Mouse (Mus musculus): Measurements from ENCODE around the gene Slc25a38. TPM values are rescaled to one million over a fixed set of nuclear protein-coding genes. Genes with fewer than 3 reads are reported as not detected.
A peak's percentile ranks its signal among the peaks of the same experiment; 100 is the strongest.

Gene Slc25a38
- polyA plus RNA-seq, 1 experiment from 2014 or later, result 46.6 TPM

- no peaks in the 10 kb centered on the region for H3K36me3 ChIP-seq
- 69% methylated on average over 12 of the region's 12 CpGs for WGBS
- H3K4me1 ChIP-seq, result no peaks in the 10 kb centered on the region
- no peak overlapping the region for H3K4me2 ChIP-seq
- no peak overlapping the region for H3K27ac ChIP-seq (replicated peaks)
- H3K27me3 ChIP-seq (replicated peaks), result no peaks in the 10 kb centered on the region
- no peak for ATAC-seq (ENCODE audit: low FRiP score)
- no peak overlapping the region for H3K4me3 ChIP-seq (replicated peaks)
- no peak overlapping the region for H3K9ac ChIP-seq (replicated peaks)
- no peaks in the 10 kb centered on the region for H3K9me3 ChIP-seq (replicated peaks)
These were observed 41.8 kb downstream of the Slc25a38 start for GRCm38 (mm10) chr9:120151906-120152399.

- no peak overlapping the region for H3K4me2 ChIP-seq
- no peaks in the 10 kb centered on the region for H3K27me3 ChIP-seq (replicated peaks)
- WGBS, result 43% methylated on average over 4 of the region's 4 CpGs
- H3K36me3 ChIP-seq, result no peaks in the 10 kb centered on the region
- ATAC-seq (ENCODE audit: low FRiP score), result no peak
- H3K4me1 ChIP-seq, result 0 out of 2 replicates have a peak, but pooled peaks cover 10% of the 10 kb centered on the region
- H3K4me3 ChIP-seq (replicated peaks), result no peak overlapping the region
- no peak overlapping the region for H3K9ac ChIP-seq (replicated peaks)
- 0 out of 2 replicates have a peak overlapping the region, but pooled peaks have one; percentile 8 for H3K27ac ChIP-seq (replicated peaks)
- no peaks in the 10 kb centered on the region for H3K9me3 ChIP-seq (replicated peaks)
These were observed 47.9 kb downstream of the Slc25a38 start for GRCm38 (mm10) chr9:120158047-120158446.

- H3K4me1 ChIP-seq, result no peaks in the 10 kb centered on the region
- no peaks in the 10 kb centered on the region for H3K27me3 ChIP-seq (replicated peaks)
- no peak overlapping the region for H3K4me2 ChIP-seq
These were observed 53.7 kb downstream of the Slc25a38 start for GRCm38 (mm10) chr9:120163862-120164261.

GRCm38 (mm10) chr9:120167826-120168225 is 57.7 kb downstream of the Slc25a38 start:
- Histone ChIP-seq H3K36me3 (no peaks in the 10 kb centered on the region), H3K27ac (replicated peaks) (no peak overlapping the region), H3K4me1 (no peaks in the 10 kb centered on the region), H3K4me2 (no peak overlapping the region), H3K9me3 (replicated peaks) (no peaks in the 10 kb centered on the region), H3K4me3 (replicated peaks) (no peak overlapping the region), H3K27me3 (replicated peaks) (no peaks in the 10 kb centered on the region), H3K9ac (replicated peaks) (no peak overlapping the region)
- ATAC-seq (ENCODE audit: low FRiP score), result no peak
- WGBS, result 74% methylated on average over 11 of the region's 11 CpGs

More at GRCm38 (mm10) chr9:120163862-120164261, 53.7 kb downstream of the Slc25a38 start:
- Histone ChIP-seq H3K9me3 (replicated peaks) (no peaks in the 10 kb centered on the region), H3K9ac (replicated peaks) (no peak overlapping the region), H3K4me3 (replicated peaks) (no peak overlapping the region), H3K27ac (replicated peaks) (no peak overlapping the region), H3K36me3 (no peaks in the 10 kb centered on the region)
- whole genome bisulfite sequencing, result 85% methylated on average over 16 of the region's 16 CpGs
- ATAC-seq (ENCODE audit: low FRiP score), result no peak

GRCm38 (mm10) chr9:120171295-120171694 is 61.1 kb downstream of the Slc25a38 start:
- Histone ChIP-seq H3K27ac (replicated peaks) (no peak overlapping the region), H3K4me1 (no peaks in the 10 kb centered on the region), H3K4me2 (no peak overlapping the region), H3K36me3 (no peaks in the 10 kb centered on the region), H3K9ac (replicated peaks) (no peak overlapping the region), H3K4me3 (replicated peaks) (no peak overlapping the region), H3K27me3 (replicated peaks) (no peaks in the 10 kb centered on the region), H3K9me3 (replicated peaks) (no peaks in the 10 kb centered on the region)
- 46% methylated on average over 5 of the region's 5 CpGs for WGBS
- ATAC-seq (ENCODE audit: low FRiP score), result no peak

Other genes starting within 250 kb of the Slc25a38 start
- 52.4 and 54.6 TPM in 2 replicates for gene Wdr48, start 215.5 kb upstream of the Slc25a38 start, polyA plus RNA-seq (2015; fragmentation: Nextera tagmentation; extraction: Ambion mirVana)
- 24.0 and 25.7 TPM in 2 replicates for gene Gorasp1, start 172.8 kb upstream of the Slc25a38 start, polyA plus RNA-seq (2015; fragmentation: Nextera tagmentation; extraction: Ambion mirVana)
- gene Ttc21a, start 172.8 kb upstream of the Slc25a38 start, polyA plus RNA-seq (2015; fragmentation: Nextera tagmentation; extraction: Ambion mirVana), result 0.74 and 0.80 TPM in 2 replicates
- gene Csrnp1, start 125.7 kb upstream of the Slc25a38 start, polyA plus RNA-seq (2015; fragmentation: Nextera tagmentation; extraction: Ambion mirVana), result 1.4 and 3.4 TPM in 2 replicates
- 0.09 and 0.14 TPM in 2 replicates for gene Xirp1, start 86.8 kb upstream of the Slc25a38 start, polyA plus RNA-seq (2015; fragmentation: Nextera tagmentation; extraction: Ambion mirVana)
- gene Cx3cr1, start 40.5 kb upstream of the Slc25a38 start, polyA plus RNA-seq (2015; fragmentation: Nextera tagmentation; extraction: Ambion mirVana), result 10.5 and 11.3 TPM in 2 replicates
- 2.4 TPM in 1 of 2 replicates, not detected in the other for gene Ccr8, start 18.3 kb upstream of the Slc25a38 start, polyA plus RNA-seq (2015; fragmentation: Nextera tagmentation; extraction: Ambion mirVana)
- 830 and 1,045 TPM in 2 replicates for gene Rpsa, start 17.3 kb downstream of the Slc25a38 start, polyA plus RNA-seq (2015; fragmentation: Nextera tagmentation; extraction: Ambion mirVana)
- 0.18 and 0.50 TPM in 2 replicates for gene Mobp, start 39.3 kb downstream of the Slc25a38 start, polyA plus RNA-seq (2015; fragmentation: Nextera tagmentation; extraction: Ambion mirVana)
- 8.5 and 10.0 TPM in 2 replicates for gene Myrip, start 191.1 kb downstream of the Slc25a38 start, polyA plus RNA-seq (2015; fragmentation: Nextera tagmentation; extraction: Ambion mirVana)

All from neural tube, embryonic 15.5 days (tissue).